Mouse (Mus musculus) embryonic facial prominence, embryonic 14.5 days (tissue): ENCODE measurements around the gene Pard3. TPM values are rescaled to one million over a fixed set of nuclear protein-coding genes. Genes with fewer than 3 reads are reported as not detected.

Experiments used
- ATAC-seq: fragments of 200-750 bp; cut with Nextera tagmentation; 2 replicates; pipeline ENCODE4 v1.8.0; 2017; ENCODE audit warnings: low read depth, moderate number of reproducible peaks, moderate TSS enrichment
- DNase-seq: peaks from one replicate; pipeline ENCODE4 v3.0.0-alpha.2; 2015; ENCODE audit warnings: low spot score
- H3K27ac ChIP-seq: fragments of 300-500 bp; sonication (generic); replicated peaks from 2 replicates; pipeline ENCODE4 v1.5.1; 2014; ENCODE audit warnings: low read depth, mild to moderate bottlenecking, low read length, moderate library complexity
- H3K27me3 ChIP-seq: fragments of 300-500 bp; sonication (generic); replicated peaks from 2 replicates; pipeline ENCODE4 v1.6.1; 2014; ENCODE audit warnings: low read length; ENCODE audit not compliant: control insufficient read depth, insufficient read depth
- H3K36me3 ChIP-seq: fragments of 300-500 bp; sonication (generic); 2 replicates; pipeline ENCODE4 v1.6.1; 2014; ENCODE audit warnings: low read length, mixed read lengths; ENCODE audit not compliant: control insufficient read depth, insufficient read depth
- H3K4me1 ChIP-seq: fragments of 300-500 bp; sonication (generic); 2 replicates; pipeline ENCODE4 v1.6.1; 2014; ENCODE audit warnings: antibody characterized with exemption, low read length; ENCODE audit not compliant: control insufficient read depth, insufficient read depth
- H3K4me2 ChIP-seq: fragments of 300-500 bp; sonication (generic); 2 replicates; pipeline ENCODE4 v1.6.1; 2014; ENCODE audit warnings: low read depth, mild to moderate bottlenecking, low read length, moderate library complexity, mixed read lengths
- H3K4me3 ChIP-seq: fragments of 300-500 bp; sonication (generic); 2 replicates; pipeline ENCODE4 v1.5.1; 2014; ENCODE audit warnings: low read depth, mild to moderate bottlenecking, low read length
- H3K9ac ChIP-seq: fragments of 300-500 bp; sonication (generic); 2 replicates; pipeline ENCODE4 v1.6.1; 2014; ENCODE audit warnings: low read depth, mild to moderate bottlenecking, low read length, moderate library complexity, mixed read lengths
- H3K9me3 ChIP-seq: fragments of 300-500 bp; sonication (generic); 2 replicates; pipeline ENCODE4 v1.6.1; 2016; ENCODE audit warnings: low read length; ENCODE audit not compliant: control insufficient read depth
- WGBS: fragments of 180-500 bp; shearing (Covaris S2); extraction: QIAGEN DNeasy Blood & Tissue Kit; methylation state at CpG from one replicate; pipeline ENCODE4 v1.1.7; 2014; 5-methylcytosine and 5-hydroxymethylcytosine counted together
- polyA plus RNA-seq: library from polyadenylated mRNA; unstranded; fragments of >200 nt; fragmentation: Nextera tagmentation; extraction: Ambion mirVana; gene quantifications from 2 replicates; pipeline ENCODE4 v1.2.1, GENCODE M21; 2014

The Pard3 gene
- polyA plus RNA-seq, 1 experiment from 2014 or later, result 35.4 TPM

DNA sequence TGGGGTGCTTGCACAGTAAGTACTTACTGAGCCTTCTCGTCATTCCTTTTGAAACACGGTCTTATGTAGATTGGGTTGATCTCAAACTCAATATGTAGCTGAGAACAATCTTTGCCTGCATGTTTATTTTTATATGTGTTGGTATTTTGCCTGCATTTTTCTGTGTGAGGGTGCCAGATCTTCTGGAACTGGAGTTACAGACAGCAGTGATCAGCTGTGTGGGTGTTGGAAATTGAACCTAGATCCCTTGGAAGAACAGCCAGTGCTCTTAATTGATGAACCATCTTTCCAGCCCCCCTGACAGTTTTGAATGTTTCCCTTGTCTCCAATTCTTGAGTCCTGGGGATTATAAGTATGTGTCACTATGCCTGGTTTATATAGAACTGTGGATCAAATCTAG, 4.9 kb upstream of the Pard3 start:
- Histone ChIP-seq H3K9ac (no peak overlapping the region), H3K4me2 (no peak overlapping the region), H3K4me3 (no peak overlapping the region), H3K4me1 (peaks cover 7% of the 10 kb centered on the region; the same call in 1 of the 2 replicates), H3K27me3 (no peaks in the 10 kb centered on the region), H3K36me3 (no peaks in the 10 kb centered on the region), H3K27ac (no peak overlapping the region), H3K9me3 (no peaks in the 10 kb centered on the region)
- no peak for ATAC-seq
- WGBS, result 89% methylated on average over 2 of the region's 2 CpGs
- DNase-seq, result no peak

DNA sequence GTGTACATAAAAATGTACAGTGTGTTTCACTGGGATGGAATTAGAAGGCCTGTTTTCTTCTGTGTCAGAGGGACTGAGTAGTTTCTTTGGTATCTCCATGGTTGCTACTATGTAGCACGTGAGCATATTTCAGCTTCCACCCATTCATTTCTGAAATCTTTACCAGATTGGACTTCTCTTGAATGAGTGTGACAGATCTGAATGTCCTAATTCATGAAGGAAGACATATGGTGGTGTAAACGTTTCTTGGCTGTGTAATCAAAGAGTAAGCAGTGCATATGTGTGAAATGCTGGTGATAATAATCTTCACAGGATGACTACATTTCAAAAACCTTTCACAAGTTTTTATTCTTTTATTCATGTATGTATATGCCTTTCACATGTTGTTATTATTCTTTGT, 3.9 kb upstream of the Pard3 start:
- H3K4me2 ChIP-seq, result no peak overlapping the region
- H3K4me3 ChIP-seq, result no peak overlapping the region
- H3K36me3 ChIP-seq, result no peaks in the 10 kb centered on the region
- DNase-seq (no peak), ATAC-seq (no peak)
- H3K9me3 ChIP-seq, result no peaks in the 10 kb centered on the region
- H3K4me1 ChIP-seq, result peaks cover 7% of the 10 kb centered on the region; the same call in 1 of the 2 replicates
- WGBS, result 64% methylated on average over 2 of the region's 2 CpGs
- H3K27me3 ChIP-seq, result no peaks in the 10 kb centered on the region
- no peak overlapping the region for H3K27ac ChIP-seq
- H3K9ac ChIP-seq, result no peak overlapping the region

DNA sequence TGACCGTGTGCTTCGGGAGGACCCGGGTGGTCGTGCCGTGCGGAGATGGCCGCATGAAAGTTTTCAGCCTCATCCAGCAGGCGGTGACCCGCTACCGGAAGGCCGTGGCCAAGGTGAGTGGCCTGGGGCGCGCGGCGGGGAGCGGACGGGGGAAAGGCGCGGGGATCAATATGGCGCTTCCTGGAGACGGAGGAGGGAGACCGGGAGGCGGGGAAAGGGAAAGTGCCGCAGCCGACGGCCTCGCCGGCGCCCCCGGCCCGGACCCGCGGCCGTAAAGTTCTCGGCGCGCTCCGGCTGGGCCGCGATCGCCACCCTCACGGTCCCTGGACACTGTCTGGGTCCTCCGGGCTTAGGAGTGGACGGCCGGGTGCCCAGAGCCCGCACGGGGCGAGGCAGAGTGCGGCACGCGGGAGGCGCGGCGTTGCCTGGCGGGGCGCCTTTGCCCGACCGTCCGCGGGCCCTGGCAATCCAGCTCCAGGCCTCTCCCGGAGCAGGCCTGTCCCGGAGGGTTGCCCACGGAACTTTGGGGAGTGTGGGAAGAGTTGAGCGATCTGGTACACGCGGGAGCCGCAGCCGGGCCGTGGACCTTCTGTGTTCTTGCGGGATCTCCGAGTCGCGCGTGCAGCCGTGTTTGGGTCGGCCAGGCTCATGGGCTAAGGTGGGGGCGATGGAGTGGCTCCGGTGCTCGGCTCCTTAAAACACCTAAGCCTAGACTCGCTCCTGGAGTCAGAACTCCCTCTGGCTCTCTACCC, 844 bp downstream of the Pard3 start:
- WGBS, result under 1% methylated on average over 25 of the region's 80 CpGs
- ATAC-seq (peak; percentile 53), DNase-seq (peak; percentile 38)
- Histone ChIP-seq H3K4me1 (peaks cover 46% of the 10 kb centered on the region), H3K4me2 (peak overlapping the region; percentile 66), H3K9me3 (no peaks in the 10 kb centered on the region), H3K27ac (peak overlapping the region; percentile 97), H3K36me3 (no peaks in the 10 kb centered on the region), H3K4me3 (peak overlapping the region; percentile 97), H3K9ac (peak overlapping the region; percentile 98), H3K27me3 (no peaks in the 10 kb centered on the region)

- Histone ChIP-seq H3K27me3 (no peaks in the 10 kb centered on the region), H3K9ac (peak overlapping the region; percentile 98), H3K4me3 (peak overlapping the region; percentile 97), H3K36me3 (no peaks in the 10 kb centered on the region), H3K9me3 (no peaks in the 10 kb centered on the region), H3K4me2 (peak overlapping the region; percentile 66), H3K27ac (peak overlapping the region; percentile 97), H3K4me1 (peaks cover 51% of the 10 kb centered on the region)
- no peak for ATAC-seq
- WGBS, result 3% methylated on average over 10 of the region's 10 CpGs
- peak; percentile 21 for DNase-seq
Observed at GRCm38 (mm10) chr8:127065113-127065473, 1.4 kb downstream of the Pard3 start.

GRCm38 (mm10) chr8:127065791-127066190, 2.1 kb downstream of the Pard3 start:
- ATAC-seq (no peak), DNase-seq (no peak)
- H3K4me3 ChIP-seq, result peak overlapping the region; percentile 97
- 30% methylated on average over 1 of the region's 1 CpGs for WGBS
- no peaks in the 10 kb centered on the region for H3K9me3 ChIP-seq
- no peaks in the 10 kb centered on the region for H3K27me3 ChIP-seq
- H3K9ac ChIP-seq, result no peak overlapping the region
- peaks cover 55% of the 10 kb centered on the region for H3K4me1 ChIP-seq
- H3K27ac ChIP-seq, result no peak overlapping the region
- H3K4me2 ChIP-seq, result peak overlapping the region; percentile 66
- H3K36me3 ChIP-seq, result no peaks in the 10 kb centered on the region

GRCm38 (mm10) chr8:127066501-127066900, 2.8 kb downstream of the Pard3 start:
- Histone ChIP-seq H3K9me3 (no peaks in the 10 kb centered on the region), H3K36me3 (no peaks in the 10 kb centered on the region), H3K27me3 (no peaks in the 10 kb centered on the region), H3K4me2 (peak overlapping the region; percentile 66; the same call in 1 of the 2 replicates), H3K4me1 (peaks cover 55% of the 10 kb centered on the region), H3K27ac (no peak overlapping the region), H3K9ac (no peak overlapping the region), H3K4me3 (no peak overlapping the region)
- DNase-seq, result no peak
- ATAC-seq, result no peak

DNA sequence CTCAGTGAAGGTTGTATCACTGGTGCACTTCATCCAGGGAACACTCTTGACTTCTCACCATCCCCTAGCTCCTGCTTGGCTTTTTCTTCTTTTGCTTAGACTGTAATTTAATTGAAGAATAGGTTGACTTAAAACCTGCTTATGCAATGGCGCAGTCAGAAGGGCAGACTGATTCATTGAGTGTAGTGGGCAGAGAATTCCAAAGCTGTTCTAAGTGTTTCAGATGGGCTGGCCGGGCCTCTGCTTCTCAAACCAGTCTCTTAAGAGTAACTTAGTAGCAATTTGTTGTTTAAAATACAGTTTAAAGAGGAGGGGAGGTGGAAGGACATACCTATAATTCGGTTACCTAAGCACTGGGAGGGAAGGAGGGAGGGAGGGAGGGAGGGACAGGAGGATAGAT, 5.0 kb downstream of the Pard3 start:
- WGBS, result 88% methylated on average over 3 of the region's 3 CpGs
- Histone ChIP-seq H3K4me3 (no peak overlapping the region), H3K4me2 (no peak overlapping the region), H3K9me3 (no peaks in the 10 kb centered on the region), H3K4me1 (peaks cover 55% of the 10 kb centered on the region), H3K27ac (no peak overlapping the region), H3K27me3 (no peaks in the 10 kb centered on the region), H3K36me3 (no peaks in the 10 kb centered on the region), H3K9ac (no peak overlapping the region)
- ATAC-seq, result no peak
- DNase-seq, result no peak

GRCm38 (mm10) chr8:127070225-127070624, 6.5 kb downstream of the Pard3 start:
- no peak overlapping the region for H3K9ac ChIP-seq
- no peaks in the 10 kb centered on the region for H3K36me3 ChIP-seq
- H3K27ac ChIP-seq, result 0 out of 2 replicates have a peak overlapping the region, but pooled peaks have one; percentile 18
- no peak overlapping the region for H3K4me2 ChIP-seq
- no peaks in the 10 kb centered on the region for H3K27me3 ChIP-seq
- 56% methylated on average over 3 of the region's 3 CpGs for WGBS
- H3K9me3 ChIP-seq, result no peaks in the 10 kb centered on the region
- no peak overlapping the region for H3K4me3 ChIP-seq
- DNase-seq, result peak; percentile 82
- ATAC-seq, result peak; percentile 66; the same call in 1 of the 2 replicates
- H3K4me1 ChIP-seq, result peaks cover 55% of the 10 kb centered on the region

DNA sequence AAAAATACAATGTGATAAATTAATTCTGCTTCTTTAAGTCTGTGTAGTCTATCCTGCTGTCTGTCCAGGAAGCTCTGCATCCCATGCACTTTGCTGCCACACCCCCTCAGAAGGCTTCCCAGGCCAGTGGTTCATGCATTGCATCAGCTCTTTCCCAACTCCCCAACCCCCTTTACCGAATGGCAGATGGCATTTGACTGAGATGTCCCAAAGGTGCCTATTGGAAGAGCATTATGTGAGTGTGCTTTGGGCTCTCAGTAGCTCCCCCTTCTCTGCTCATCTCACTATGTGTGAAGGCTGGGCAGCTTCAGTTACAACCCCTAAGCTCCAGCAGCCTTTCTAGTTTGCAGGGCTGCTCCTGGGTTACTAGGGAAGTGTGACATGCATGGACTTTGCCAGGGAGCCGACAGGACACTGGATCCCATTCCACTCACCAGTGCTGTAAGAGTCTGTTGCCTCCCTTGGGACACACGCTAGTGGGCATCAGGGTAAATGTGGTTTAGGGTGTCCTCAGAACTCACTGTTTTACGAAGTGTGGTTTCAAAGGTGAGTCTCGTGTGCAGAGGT, 9.4 kb downstream of the Pard3 start:
- peaks cover 27% of the 10 kb centered on the region for H3K4me1 ChIP-seq
- DNase-seq (no peak), ATAC-seq (peak; percentile 51; the same call in 1 of the 2 replicates)
- no peak overlapping the region for H3K4me3 ChIP-seq
- 65% methylated on average over 5 of the region's 5 CpGs for WGBS
- H3K27me3 ChIP-seq, result no peaks in the 10 kb centered on the region
- no peaks in the 10 kb centered on the region for H3K9me3 ChIP-seq
- no peak overlapping the region for H3K4me2 ChIP-seq
- no peaks in the 10 kb centered on the region for H3K36me3 ChIP-seq
- H3K27ac ChIP-seq, result no peak overlapping the region
- H3K9ac ChIP-seq, result no peak overlapping the region
